Mouse (Mus musculus) MEL (cell line): ENCODE measurements at regions not wholly inside any gene's neighbourhood (a gene's known extent, or its start where the extent isn't known, plus 50 kb on each side); places are given as distances from the start of the nearest gene placed in this dataset.

Experiments
- DNase-seq: peaks from one replicate; pipeline ENCODE4 v3.0.0; 2011; ENCODE audit warnings: low read depth, low spot score
- H3K27ac ChIP-seq: 2 replicates; pipeline ENCODE4 v1.5.1; 2012; ENCODE audit warnings: low read depth, mild to moderate bottlenecking, control low read depth, low read length, moderate library complexity; ENCODE audit not compliant: control insufficient read depth
- H3K27me3 ChIP-seq, 2 experiments: fragments of 150-350 bp in 1 of 2; sonication (generic) in 1 of 2; 2 replicates each; pipeline ENCODE4 v1.6.1; 2012; ENCODE audit warnings: low read length in 2 of 2, mild to moderate bottlenecking in 2 of 2, improper control_type of control experiment in 1 of 2, moderate library complexity in 1 of 2; ENCODE audit not compliant: insufficient read depth in 2 of 2, control insufficient read depth in 1 of 2
- H3K36me3 ChIP-seq, 2 experiments: 2 replicates each; pipeline ENCODE4 v1.6.1; 2012 to 2014; ENCODE audit warnings: low read length in 2 of 2, improper control_type of control experiment in 1 of 2, inconsistent platforms in 1 of 2, mild to moderate bottlenecking in 1 of 2; ENCODE audit not compliant: insufficient read depth in 2 of 2, control insufficient read depth in 1 of 2
- H3K4me1 ChIP-seq, 2 experiments: fragments of 150-350 bp in 1 of 2; sonication (generic) in 1 of 2; 2 replicates each; pipeline ENCODE4 v1.6.1; 2012; ENCODE audit warnings: low read length in 2 of 2, improper control_type of control experiment in 1 of 2, mild to moderate bottlenecking in 1 of 2; ENCODE audit not compliant: insufficient read depth in 2 of 2, control insufficient read depth in 1 of 2
- H3K4me3 ChIP-seq, 2 experiments: fragments of 150-350 bp in 1 of 2; sonication (generic) in 1 of 2; 2 replicates each; pipeline ENCODE4 v1.5.1; 2012; ENCODE audit warnings: low read depth in 2 of 2, low read length in 2 of 2, mild to moderate bottlenecking in 2 of 2, moderate library complexity in 2 of 2, control low read depth in 1 of 2, improper control_type of control experiment in 1 of 2; ENCODE audit not compliant: control insufficient read depth in 1 of 2, insufficient read depth in 1 of 2
- H3K79me2 ChIP-seq: 2 replicates; pipeline ENCODE4 v1.6.1; 2012; ENCODE audit warnings: mild to moderate bottlenecking, low read length, moderate library complexity; ENCODE audit not compliant: control insufficient read depth, poor library complexity, insufficient read depth
- H3K9ac ChIP-seq: 2 replicates; pipeline ENCODE4 v1.6.1; 2012; ENCODE audit warnings: low read depth, mild to moderate bottlenecking, control low read depth, low read length, moderate library complexity; ENCODE audit not compliant: control insufficient read depth, poor library complexity, severe bottlenecking
- H3K9me3 ChIP-seq: fragments of 150-350 bp; sonication (generic); replicated peaks from 2 replicates; pipeline ENCODE4 v1.6.1; 2012; ENCODE audit warnings: mild to moderate bottlenecking, low read length, improper control_type of control experiment, moderate library complexity; ENCODE audit not compliant: insufficient read depth
- BHLHE40 ChIP-seq: IDR thresholded peaks from 2 replicates; pipeline ENCODE4 v1.6.1; 2012; ENCODE audit warnings: low read depth, mild to moderate bottlenecking, inconsistent platforms, low read length, improper control_type of control experiment, borderline replicate concordance
- CHD2 ChIP-seq: IDR thresholded peaks from 2 replicates; pipeline ENCODE4 v1.6.1; 2011; ENCODE audit warnings: low read length, improper control_type of control experiment
- CTCF ChIP-seq, 3 experiments: IDR thresholded peaks in 2 of 3; conservative IDR thresholded peaks in 1 of 3; 2 replicates each; pipeline ENCODE4 v1.5.1; 2011 to 2012; ENCODE audit warnings: low read length in 3 of 3, low read depth in 2 of 3, mild to moderate bottlenecking in 2 of 3, improper control_type of control experiment in 1 of 3, inconsistent platforms in 1 of 3, mixed read lengths in 1 of 3, moderate library complexity in 1 of 3; ENCODE audit not compliant: control insufficient read depth in 1 of 3, insufficient read depth in 1 of 3, poor library complexity in 1 of 3, severe bottlenecking in 1 of 3
- ELF1 ChIP-seq: IDR thresholded peaks from 2 replicates; pipeline ENCODE4 v1.6.1; 2014; ENCODE audit warnings: low read depth, mild to moderate bottlenecking, inconsistent platforms, low read length, improper control_type of control experiment, moderate library complexity
- GABPA ChIP-seq: IDR thresholded peaks from 2 replicates; pipeline ENCODE4 v1.6.1; 2012; ENCODE audit warnings: low read depth, mild to moderate bottlenecking, inconsistent platforms, low read length, improper control_type of control experiment, moderate library complexity
- KAT2A ChIP-seq: conservative IDR thresholded peaks from 2 replicates; pipeline ENCODE4 v1.6.1; 2012; ENCODE audit warnings: low read depth, low read length, improper control_type of control experiment, inconsistent platforms
- MAFK ChIP-seq: IDR thresholded peaks from 2 replicates; pipeline ENCODE4 v1.6.1; 2011; ENCODE audit warnings: low read depth, mild to moderate bottlenecking, low read length, improper control_type of control experiment, borderline replicate concordance
- MAX ChIP-seq: IDR thresholded peaks from 2 replicates; pipeline ENCODE4 v1.6.1; 2011; ENCODE audit warnings: low read length, improper control_type of control experiment
- MAZ ChIP-seq: IDR thresholded peaks from 2 replicates; pipeline ENCODE4 v1.6.1; 2012; ENCODE audit warnings: low read depth, mild to moderate bottlenecking, inconsistent platforms, low read length, improper control_type of control experiment
- MYB ChIP-seq: IDR thresholded peaks from 2 replicates; pipeline ENCODE4 v1.6.1; 2011; ENCODE audit warnings: mild to moderate bottlenecking, low read depth, low read length, improper control_type of control experiment
- MYC ChIP-seq: IDR thresholded peaks from 2 replicates; pipeline ENCODE4 v1.6.1; 2011; ENCODE audit warnings: low read depth, mild to moderate bottlenecking, low read length, improper control_type of control experiment, moderate library complexity
- POLR2AphosphoS5 ChIP-seq: IDR thresholded peaks from 2 replicates; pipeline ENCODE4 v1.6.1; 2012; ENCODE audit warnings: low read depth, borderline replicate concordance, mild to moderate bottlenecking, inconsistent platforms, low read length, moderate library complexity, mixed read lengths
- SMC3 ChIP-seq: IDR thresholded peaks from 2 replicates; pipeline ENCODE4 v1.6.1; 2011; ENCODE audit warnings: low read depth, low read length, improper control_type of control experiment
- TAL1 ChIP-seq: IDR thresholded peaks from 2 replicates; pipeline ENCODE4 v1.6.1; 2012; ENCODE audit warnings: mild to moderate bottlenecking, inconsistent platforms, low read length, moderate library complexity, mixed read lengths
- TCF12 ChIP-seq: IDR thresholded peaks from 2 replicates; pipeline ENCODE4 v1.6.1; 2014; ENCODE audit warnings: low read depth, mild to moderate bottlenecking, inconsistent platforms, low read length, improper control_type of control experiment, moderate library complexity
- USF1 ChIP-seq: IDR thresholded peaks from 2 replicates; pipeline ENCODE4 v1.6.1; 2014; ENCODE audit warnings: low read depth, mild to moderate bottlenecking, inconsistent platforms, low read length, improper control_type of control experiment, moderate library complexity
- ZC3H11A ChIP-seq: IDR thresholded peaks from 2 replicates; pipeline ENCODE4 v1.6.1; 2012; ENCODE audit warnings: low read depth, mild to moderate bottlenecking, inconsistent platforms, low read length, improper control_type of control experiment
- ZKSCAN1 ChIP-seq: IDR thresholded peaks from 2 replicates; pipeline ENCODE4 v1.6.1; 2012; ENCODE audit warnings: low read depth, mild to moderate bottlenecking, inconsistent platforms, low read length, improper control_type of control experiment, moderate library complexity
- ZMIZ1 ChIP-seq: IDR thresholded peaks from 2 replicates; pipeline ENCODE4 v1.6.1; 2012; ENCODE audit warnings: low read depth, mild to moderate bottlenecking, inconsistent platforms, low read length, improper control_type of control experiment, moderate library complexity
- ZNF384 ChIP-seq: IDR thresholded peaks from 2 replicates; pipeline ENCODE4 v1.6.1; 2012; ENCODE audit warnings: low read depth, mild to moderate bottlenecking, inconsistent platforms, low read length, improper control_type of control experiment

GRCm38 (mm10) chr5:74922881-74923280 is 121.7 kb downstream of the Chic2 start:
- Histone ChIP-seq H3K9me3 (no peaks in the 10 kb centered on the region), H3K9ac (no peak overlapping the region), H3K4me3 (no peak overlapping the region), H3K79me2 (no peaks in the 10 kb centered on the region), H3K27ac (no peak overlapping the region), H3K4me1 (no peaks in the 10 kb centered on the region), H3K27me3 (peaks cover 0 to 4% of the 10 kb centered on the region in 2 experiments; a peak in 3 of 4 replicates), H3K36me3 (no peaks in the 10 kb centered on the region)
- no peak for DNase-seq
- TF ChIP-seq ZKSCAN1 (no peak), MAX (no peak), GABPA (no peak)

- no peak for TF ChIP-seq ZKSCAN1
- no peak for TF ChIP-seq CHD2
- TF ChIP-seq MYB = no peak
- no peak for DNase-seq
- H3K4me3 ChIP-seq = no peak overlapping the region
- H3K9ac ChIP-seq = no peak overlapping the region
- H3K9me3 ChIP-seq = no peaks in the 10 kb centered on the region
- no peaks in the 10 kb centered on the region for H3K4me1 ChIP-seq
- no peak overlapping the region for H3K27ac ChIP-seq
- no peaks in the 10 kb centered on the region for H3K79me2 ChIP-seq
- peaks cover under 1 to 8% of the 10 kb centered on the region in 2 experiments; a peak in 3 of 4 replicates for H3K27me3 ChIP-seq
- H3K36me3 ChIP-seq = no peaks in the 10 kb centered on the region
Observed at GRCm38 (mm10) chr5:74920939-74921338, 123.6 kb downstream of the Chic2 start.

- H3K27me3 ChIP-seq = peaks cover 2 to 8% of the 10 kb centered on the region in 2 experiments; a peak in 3 of 4 replicates
- H3K4me3 ChIP-seq = no peak overlapping the region
- no peaks in the 10 kb centered on the region for H3K36me3 ChIP-seq
- no peak for DNase-seq
- no peaks in the 10 kb centered on the region for H3K4me1 ChIP-seq
- TF ChIP-seq TAL1 (no peak), ZNF384 (no peak), ZC3H11A (no peak)
- no peak overlapping the region for H3K9ac ChIP-seq
- H3K79me2 ChIP-seq = no peaks in the 10 kb centered on the region
- no peak overlapping the region for H3K27ac ChIP-seq
- no peaks in the 10 kb centered on the region for H3K9me3 ChIP-seq
Observed at GRCm38 (mm10) chr5:74920490-74920889, 124.1 kb downstream of the Chic2 start.

GRCm38 (mm10) chr5:74905504-74906061 is 139.0 kb downstream of the Chic2 start:
- Histone ChIP-seq H3K4me1 (no peaks in the 10 kb centered on the region), H3K4me3 (no peak overlapping the region), H3K27ac (no peak overlapping the region), H3K9me3 (no peaks in the 10 kb centered on the region), H3K79me2 (no peaks in the 10 kb centered on the region), H3K36me3 (no peaks in the 10 kb centered on the region), H3K9ac (no peak overlapping the region), H3K27me3 (peaks cover 0 to 1% of the 10 kb centered on the region in 2 experiments; a peak in 3 of 4 replicates)
- DNase-seq = no peak
- TF ChIP-seq ZNF384 = no peak
- no peak for TF ChIP-seq TCF12
- no peak for TF ChIP-seq USF1
- no peak for TF ChIP-seq CTCF (IDR thresholded peaks at IDR 0.05 in 2 of 3, conservative IDR thresholded peaks at IDR 0.05 in 1 of 3; ENCODE audit: control insufficient read depth in 1 of 3, insufficient read depth in 1 of 3, low read depth in 2 of 3, low read length in 3 of 3, poor library complexity in 1 of 3, severe bottlenecking in 1 of 3)
- TF ChIP-seq SMC3 = no peak
- no peak for TF ChIP-seq ZMIZ1
- no peak for TF ChIP-seq ELF1
- TF ChIP-seq MYB = no peak
- no peak for TF ChIP-seq POLR2AphosphoS5
- no peak for TF ChIP-seq KAT2A
- no peak for TF ChIP-seq GABPA
- TF ChIP-seq MAFK = no peak
- no peak for TF ChIP-seq MYC
- no peak for TF ChIP-seq BHLHE40
- TF ChIP-seq MAX = no peak
- TF ChIP-seq MAZ = no peak
